Mouse (Mus musculus) ovary, adult 2 months (tissue): ENCODE results near the gene Aym1. TPM values are rescaled to one million over a fixed set of nuclear protein-coding genes. Genes with fewer than 3 reads are reported as not detected.

ENCODE experiments used
- polyA plus RNA-seq: library from polyadenylated mRNA; depleted of rRNA; stranded (reverse); fragments of >200 nt; gene quantifications from 2 replicates; pipeline ENCODE4 v1.2.3, GENCODE M21; 2012; rRNA removed

Gene Aym1
- not detected in 2 replicates for polyA plus RNA-seq

GRCm38 (mm10) chr5:113357186-113357585 lies at the start of gene Aym1:
Gene Aym1, plus strand, starts transcription at chr5:113357294.

GRCm38 (mm10) chr5:113310377-113311003 lies 46.6 kb upstream of the Aym1 start, which contains the start of gene Sgsm1:
Gene Sgsm1, minus strand, starts transcription at chr5:113310786.

Other genes with a start within 250 kb of the Aym1 start
- 15.6 and 16.6 TPM in 2 replicates for gene 2900026A02Rik, start 136.1 kb upstream of the Aym1 start, polyA plus RNA-seq
- 0.53 and 0.76 TPM in 2 replicates for gene Tmem211, start 130.4 kb upstream of the Aym1 start, polyA plus RNA-seq
- gene Sgsm1, start 46.5 kb upstream of the Aym1 start, polyA plus RNA-seq: 11.5 and 12.3 TPM in 2 replicates
- gene Wscd2, start 133.0 kb downstream of the Aym1 start, polyA plus RNA-seq: 9.5 and 10.3 TPM in 2 replicates